Mouse (Mus musculus) midbrain, postnatal 0 days (tissue): ENCODE results near the gene St5. TPM values are rescaled to one million over a fixed set of nuclear protein-coding genes. Genes with fewer than 3 reads are reported as not detected.

Experiments used
- ATAC-seq: fragments of 200-750 bp; cut with Nextera tagmentation; 2 replicates; pipeline ENCODE4 v1.8.0; 2017; ENCODE audit warnings: moderate number of reproducible peaks, mild to moderate bottlenecking, moderate TSS enrichment, moderate library complexity; ENCODE audit not compliant: low FRiP score
- DNase-seq: peaks from one replicate; pipeline ENCODE4 v3.0.0-alpha.2; 2015; ENCODE audit warnings: low spot score
- H3K27ac ChIP-seq: fragments of 300-500 bp; sonication (generic); 2 replicates; pipeline ENCODE4 v1.5.1; 2014; ENCODE audit warnings: low read depth, mild to moderate bottlenecking, low read length, mixed read lengths
- H3K27me3 ChIP-seq: fragments of 300-500 bp; sonication (generic); 2 replicates; pipeline ENCODE4 v1.6.1; 2014; ENCODE audit warnings: low read length, control low read depth, mixed read lengths; ENCODE audit not compliant: insufficient read depth
- H3K36me3 ChIP-seq: fragments of 300-500 bp; sonication (generic); 2 replicates; pipeline ENCODE4 v1.6.1; 2014; ENCODE audit warnings: low read length, control low read depth, mixed read lengths; ENCODE audit not compliant: insufficient read depth
- H3K4me1 ChIP-seq: fragments of 300-500 bp; sonication (generic); 2 replicates; pipeline ENCODE4 v1.6.1; 2014; ENCODE audit warnings: mild to moderate bottlenecking, control low read depth, antibody characterized with exemption, low read length, mixed read lengths; ENCODE audit not compliant: insufficient read depth
- H3K4me2 ChIP-seq: fragments of 300-500 bp; sonication (generic); 2 replicates; pipeline ENCODE4 v1.6.1; 2014; ENCODE audit warnings: low read depth, mild to moderate bottlenecking, low read length, mixed read lengths; ENCODE audit not compliant: poor library complexity, severe bottlenecking
- H3K4me3 ChIP-seq: fragments of 300-500 bp; sonication (generic); 2 replicates; pipeline ENCODE4 v1.5.1; 2014; ENCODE audit warnings: low read depth, mild to moderate bottlenecking, low read length, moderate library complexity
- H3K9ac ChIP-seq: fragments of 300-500 bp; sonication (generic); replicated peaks from 2 replicates; pipeline ENCODE4 v1.6.1; 2014; ENCODE audit warnings: mild to moderate bottlenecking, low read length, moderate library complexity, mixed read lengths; ENCODE audit not compliant: poor library complexity, severe bottlenecking
- H3K9me3 ChIP-seq: fragments of 300-500 bp; sonication (generic); 2 replicates; pipeline ENCODE4 v1.6.1; 2016; ENCODE audit warnings: low read length, control low read depth
- CTCF ChIP-seq: IDR thresholded peaks from 2 replicates; pipeline ENCODE4 v1.5.1; 2016; ENCODE audit warnings: antibody characterized with exemption, mild to moderate bottlenecking
- WGBS: fragments of 180-500 bp; shearing (Covaris S2); extraction: QIAGEN DNeasy Blood & Tissue Kit; methylation state at CpG from one replicate; pipeline ENCODE4 v1.1.7; 2014; 5-methylcytosine and 5-hydroxymethylcytosine counted together
- polyA plus RNA-seq: library from polyadenylated mRNA; unstranded; fragments of >200 nt; fragmentation: Nextera tagmentation; extraction: Ambion mirVana; gene quantifications from 2 replicates; pipeline ENCODE4 v1.2.1, GENCODE M21; 2015
- total RNA-seq: library from RNA; depleted of rRNA; stranded (reverse); fragments of >200 nt; gene quantifications from 2 replicates; pipeline ENCODE4 v1.2.3, GENCODE M21; 2014

The St5 gene
- total and polyA plus RNA-seq, 2 experiments from 2014 or later = 14.4 to 48.3 TPM

DNA sequence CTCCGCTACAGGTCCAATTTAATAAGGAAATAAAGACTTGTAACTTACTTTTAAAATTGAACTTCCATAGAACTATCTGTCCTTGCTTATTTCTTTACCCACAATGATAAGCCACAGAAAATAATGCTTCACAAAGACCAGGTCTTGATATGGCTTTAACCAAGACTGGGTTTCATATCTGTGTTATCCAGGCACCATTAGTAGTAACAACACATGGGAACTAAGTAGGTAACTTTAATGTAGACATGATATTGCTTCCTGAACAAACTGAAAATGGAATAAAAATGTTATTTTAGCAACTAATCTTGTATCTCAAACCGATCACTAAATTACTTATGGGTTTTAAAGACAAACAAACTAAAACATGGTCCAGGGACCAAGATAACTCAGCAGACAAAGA is 44.1 kb downstream of the St5 start:
- H3K9me3 ChIP-seq = no peaks in the 10 kb centered on the region
- H3K27me3 ChIP-seq = no peaks in the 10 kb centered on the region
- H3K9ac ChIP-seq = no peak overlapping the region
- 93% methylated on average over 2 of the region's 2 CpGs for WGBS
- H3K4me2 ChIP-seq = no peak overlapping the region
- H3K4me3 ChIP-seq = no peak overlapping the region
- no peaks in the 10 kb centered on the region for H3K36me3 ChIP-seq
- ATAC-seq = no peak
- no peaks in the 10 kb centered on the region for H3K4me1 ChIP-seq
- no peak for TF ChIP-seq CTCF
- DNase-seq = no peak
- no peak overlapping the region for H3K27ac ChIP-seq

DNA sequence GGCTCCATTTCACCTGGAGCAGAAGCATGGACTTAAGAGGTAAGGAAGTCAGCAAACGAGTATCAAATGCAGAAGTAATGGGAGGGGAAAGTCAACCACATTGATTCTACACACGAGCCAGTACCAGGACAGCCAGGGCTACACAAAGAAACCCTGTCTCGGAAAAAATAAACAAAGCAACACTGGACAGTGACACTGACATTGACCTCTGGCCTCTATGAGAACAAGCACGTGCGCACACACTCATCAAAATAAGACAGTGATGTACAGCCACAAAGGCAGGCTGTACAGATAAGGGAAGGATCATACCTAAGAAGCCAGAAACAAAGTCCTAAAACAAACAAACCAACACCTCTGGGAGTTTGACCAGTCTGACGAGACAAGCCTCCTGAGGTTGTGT is 45.5 kb downstream of the St5 start:
- WGBS = 71% methylated on average over 6 of the region's 6 CpGs
- DNase-seq (no peak), ATAC-seq (no peak)
- Histone ChIP-seq H3K9me3 (no peaks in the 10 kb centered on the region), H3K9ac (no peak overlapping the region), H3K27ac (no peak overlapping the region), H3K4me1 (no peaks in the 10 kb centered on the region), H3K36me3 (no peaks in the 10 kb centered on the region), H3K4me2 (no peak overlapping the region), H3K27me3 (no peaks in the 10 kb centered on the region), H3K4me3 (no peak overlapping the region)
- TF ChIP-seq CTCF = no peak

DNA sequence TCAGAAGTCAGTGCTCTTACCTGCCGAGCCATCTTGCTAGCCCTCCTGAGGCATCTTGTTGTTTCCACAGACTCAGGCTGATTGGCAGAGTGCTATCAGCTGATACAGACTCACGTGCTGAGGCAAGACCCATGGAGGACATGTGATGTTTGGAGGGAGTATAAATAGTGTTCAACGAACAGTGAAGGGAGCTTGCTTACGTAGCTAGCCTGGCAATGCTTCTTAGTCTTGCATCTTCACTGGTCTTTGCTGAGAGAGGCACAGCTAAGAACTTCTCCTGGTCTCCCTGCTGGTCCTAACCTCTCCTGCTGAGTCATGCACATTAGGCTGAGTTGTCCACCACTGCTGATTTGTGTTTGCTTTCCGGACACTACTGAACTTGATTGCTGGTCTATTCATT is 48.5 kb downstream of the St5 start:
- H3K4me1 ChIP-seq = no peaks in the 10 kb centered on the region
- H3K4me2 ChIP-seq = no peak overlapping the region
- no peaks in the 10 kb centered on the region for H3K9me3 ChIP-seq
- H3K36me3 ChIP-seq = no peaks in the 10 kb centered on the region
- TF ChIP-seq CTCF = no peak
- H3K9ac ChIP-seq = no peak overlapping the region
- no peak for DNase-seq
- no peaks in the 10 kb centered on the region for H3K27me3 ChIP-seq
- no peak for ATAC-seq
- H3K27ac ChIP-seq = no peak overlapping the region
- no peak overlapping the region for H3K4me3 ChIP-seq
- WGBS = 85% methylated on average over 5 of the region's 5 CpGs

- ATAC-seq (no peak), DNase-seq (no peak)
- Histone ChIP-seq H3K4me1 (no peaks in the 10 kb centered on the region), H3K4me3 (no peak overlapping the region), H3K4me2 (no peak overlapping the region), H3K36me3 (no peaks in the 10 kb centered on the region), H3K9ac (no peak overlapping the region), H3K27ac (no peak overlapping the region), H3K9me3 (no peaks in the 10 kb centered on the region), H3K27me3 (no peaks in the 10 kb centered on the region)
- no peak for TF ChIP-seq CTCF
- WGBS = 79% methylated on average over 10 of the region's 10 CpGs
These were observed 54.4 kb downstream of the St5 start for GRCm38 (mm10) chr7:109648812-109649594.

GRCm38 (mm10) chr7:109646574-109646973 is 56.8 kb downstream of the St5 start:
- Histone ChIP-seq H3K4me1 (no peaks in the 10 kb centered on the region), H3K9ac (no peak overlapping the region), H3K9me3 (no peaks in the 10 kb centered on the region), H3K4me3 (no peak overlapping the region), H3K36me3 (no peaks in the 10 kb centered on the region), H3K27ac (no peak overlapping the region), H3K4me2 (no peak overlapping the region), H3K27me3 (no peaks in the 10 kb centered on the region)
- 52% methylated on average over 3 of the region's 3 CpGs for WGBS
- TF ChIP-seq CTCF = no peak
- no peak for ATAC-seq
- DNase-seq = no peak

- Histone ChIP-seq H3K27ac (no peak overlapping the region), H3K4me1 (no peaks in the 10 kb centered on the region), H3K27me3 (no peaks in the 10 kb centered on the region), H3K9ac (no peak overlapping the region), H3K4me3 (no peak overlapping the region), H3K9me3 (no peaks in the 10 kb centered on the region), H3K4me2 (no peak overlapping the region), H3K36me3 (no peaks in the 10 kb centered on the region)
- no peak for TF ChIP-seq CTCF
- DNase-seq (no peak), ATAC-seq (no peak)
- 98% methylated on average over 18 of the region's 18 CpGs for WGBS
These were observed 60.0 kb downstream of the St5 start for GRCm38 (mm10) chr7:109643305-109643994.
